Mouse (Mus musculus): Measurements from ENCODE around the gene Fanca. TPM values are rescaled to one million over a fixed set of nuclear protein-coding genes. Genes with fewer than 3 reads are reported as not detected.
"Not testable (repeated sequence)": the region's sequence is repeated elsewhere in the genome, so short reads cannot be mapped to it uniquely, and the experiment has no call there.

Gene Fanca
- polyA plus RNA-seq, 1 experiment from 2014 or later: 46.8 TPM

- WGBS: 82% methylated on average over 4 of the region's 4 CpGs
- ATAC-seq (replicated peaks; ENCODE audit: low FRiP score): no peak
- Histone ChIP-seq H3K27ac (ENCODE audit: low read depth, low read length) (no peak overlapping the region), H3K4me2 (no peak overlapping the region), H3K36me3 (ENCODE audit: control insufficient read depth, insufficient read depth, low read length) (peaks cover 31% of the 10 kb centered on the region), H3K4me1 (replicated peaks; ENCODE audit: control insufficient read depth, insufficient read depth, low read length) (no peaks in the 10 kb centered on the region), H3K27me3 (replicated peaks; ENCODE audit: control insufficient read depth, insufficient read depth, low read length) (no peaks in the 10 kb centered on the region), H3K9me3 (ENCODE audit: control insufficient read depth, low read length) (no peaks in the 10 kb centered on the region), H3K9ac (ENCODE audit: low read depth, low read length) (no peak overlapping the region), H3K4me3 (ENCODE audit: low read depth, low read length) (no peak overlapping the region)
- DNase-seq (ENCODE audit: low spot score): no peak
These were observed 28.2 kb downstream of the Fanca start for GRCm38 (mm10) chr8:123290166-123290565.

- Histone ChIP-seq H3K27ac (ENCODE audit: low read depth, low read length) (no peak overlapping the region), H3K4me3 (ENCODE audit: low read depth, low read length) (no peak overlapping the region), H3K4me2 (no peak overlapping the region), H3K27me3 (replicated peaks; ENCODE audit: control insufficient read depth, insufficient read depth, low read length) (no peaks in the 10 kb centered on the region), H3K9me3 (ENCODE audit: control insufficient read depth, low read length) (no peaks in the 10 kb centered on the region), H3K9ac (ENCODE audit: low read depth, low read length) (no peak overlapping the region), H3K4me1 (replicated peaks; ENCODE audit: control insufficient read depth, insufficient read depth, low read length) (no peaks in the 10 kb centered on the region), H3K36me3 (ENCODE audit: control insufficient read depth, insufficient read depth, low read length) (peaks cover 20% of the 10 kb centered on the region; the same call in 1 of the 2 replicates)
- no peak for ATAC-seq (replicated peaks; ENCODE audit: low FRiP score)
- DNase-seq (ENCODE audit: low spot score): no peak
- WGBS: 94% methylated on average over 17 of the region's 17 CpGs
These were observed 31.0 kb downstream of the Fanca start for GRCm38 (mm10) chr8:123287362-123287761.

- Histone ChIP-seq H3K36me3 (ENCODE audit: control insufficient read depth, insufficient read depth, low read length) (peaks cover 26% of the 10 kb centered on the region; the same call in 1 of the 2 replicates), H3K4me3 (ENCODE audit: low read depth, low read length) (no peak overlapping the region), H3K27ac (ENCODE audit: low read depth, low read length) (no peak overlapping the region), H3K9me3 (ENCODE audit: control insufficient read depth, low read length) (no peaks in the 10 kb centered on the region), H3K4me1 (replicated peaks; ENCODE audit: control insufficient read depth, insufficient read depth, low read length) (no peaks in the 10 kb centered on the region), H3K4me2 (no peak overlapping the region), H3K9ac (ENCODE audit: low read depth, low read length) (no peak overlapping the region), H3K27me3 (replicated peaks; ENCODE audit: control insufficient read depth, insufficient read depth, low read length) (no peaks in the 10 kb centered on the region)
- ATAC-seq (replicated peaks; ENCODE audit: low FRiP score) (no peak), DNase-seq (ENCODE audit: low spot score) (no peak)
- 86% methylated on average over 5 of the region's 5 CpGs for WGBS
These were observed 33.9 kb downstream of the Fanca start for GRCm38 (mm10) chr8:123284493-123284892.

- Histone ChIP-seq H3K4me2 (no peak overlapping the region), H3K4me3 (ENCODE audit: low read depth, low read length) (no peak overlapping the region), H3K36me3 (ENCODE audit: control insufficient read depth, insufficient read depth, low read length) (peaks cover 26% of the 10 kb centered on the region; the same call in 1 of the 2 replicates), H3K27ac (ENCODE audit: low read depth, low read length) (no peak overlapping the region), H3K4me1 (replicated peaks; ENCODE audit: control insufficient read depth, insufficient read depth, low read length) (no peaks in the 10 kb centered on the region), H3K27me3 (replicated peaks; ENCODE audit: control insufficient read depth, insufficient read depth, low read length) (no peaks in the 10 kb centered on the region), H3K9me3 (ENCODE audit: control insufficient read depth, low read length) (no peaks in the 10 kb centered on the region), H3K9ac (ENCODE audit: low read depth, low read length) (no peak overlapping the region)
- ATAC-seq (replicated peaks; ENCODE audit: low FRiP score): no peak
- no peak for DNase-seq (ENCODE audit: low spot score)
- 88% methylated on average over 7 of the region's 7 CpGs for WGBS
These were observed 34.4 kb downstream of the Fanca start for GRCm38 (mm10) chr8:123283991-123284390.

GRCm38 (mm10) chr8:123282994-123283393 lies 35.4 kb downstream of the Fanca start:
- H3K27me3 ChIP-seq (replicated peaks; ENCODE audit: control insufficient read depth, insufficient read depth, low read length); H3K9me3 ChIP-seq (ENCODE audit: control insufficient read depth, low read length); ATAC-seq (replicated peaks; ENCODE audit: low FRiP score); H3K4me3 ChIP-seq (ENCODE audit: low read depth, low read length); H3K4me1 ChIP-seq (replicated peaks; ENCODE audit: control insufficient read depth, insufficient read depth, low read length); H3K27ac ChIP-seq (ENCODE audit: low read depth, low read length); DNase-seq (ENCODE audit: low spot score); H3K4me2 ChIP-seq; H3K9ac ChIP-seq (ENCODE audit: low read depth, low read length): not testable (repeated sequence)
- peaks cover 16% of the 10 kb centered on the region; the same call in 1 of the 2 replicates for H3K36me3 ChIP-seq (ENCODE audit: control insufficient read depth, insufficient read depth, low read length)
- 80% methylated on average over 4 of the region's 6 CpGs for whole genome bisulfite sequencing

GRCm38 (mm10) chr8:123280302-123281094 lies 37.9 kb downstream of the Fanca start:
- no peak for ATAC-seq (replicated peaks; ENCODE audit: low FRiP score)
- no peaks in the 10 kb centered on the region for H3K27me3 ChIP-seq (replicated peaks; ENCODE audit: control insufficient read depth, insufficient read depth, low read length)
- H3K9me3 ChIP-seq (ENCODE audit: control insufficient read depth, low read length): no peaks in the 10 kb centered on the region
- no peak overlapping the region for H3K27ac ChIP-seq (ENCODE audit: low read depth, low read length)
- WGBS: 88% methylated on average over 13 of the region's 13 CpGs
- no peak overlapping the region for H3K9ac ChIP-seq (ENCODE audit: low read depth, low read length)
- DNase-seq (ENCODE audit: low spot score): no peak
- no peak overlapping the region for H3K4me3 ChIP-seq (ENCODE audit: low read depth, low read length)
- no peak overlapping the region for H3K4me2 ChIP-seq
- H3K4me1 ChIP-seq (replicated peaks; ENCODE audit: control insufficient read depth, insufficient read depth, low read length): no peaks in the 10 kb centered on the region
- H3K36me3 ChIP-seq (ENCODE audit: control insufficient read depth, insufficient read depth, low read length): peaks cover 16% of the 10 kb centered on the region; the same call in 1 of the 2 replicates

- WGBS: 84% methylated on average over 4 of the region's 4 CpGs
- no peak for DNase-seq (ENCODE audit: low spot score)
- ATAC-seq (replicated peaks; ENCODE audit: low FRiP score): no peak
- H3K27ac ChIP-seq (ENCODE audit: low read depth, low read length): no peak overlapping the region
- H3K4me1 ChIP-seq (replicated peaks; ENCODE audit: control insufficient read depth, insufficient read depth, low read length): no peaks in the 10 kb centered on the region
- no peaks in the 10 kb centered on the region for H3K9me3 ChIP-seq (ENCODE audit: control insufficient read depth, low read length)
- no peak overlapping the region for H3K9ac ChIP-seq (ENCODE audit: low read depth, low read length)
- no peak overlapping the region for H3K4me3 ChIP-seq (ENCODE audit: low read depth, low read length)
- H3K27me3 ChIP-seq (replicated peaks; ENCODE audit: control insufficient read depth, insufficient read depth, low read length): no peaks in the 10 kb centered on the region
- peaks cover 16% of the 10 kb centered on the region; the same call in 1 of the 2 replicates for H3K36me3 ChIP-seq (ENCODE audit: control insufficient read depth, insufficient read depth, low read length)
- H3K4me2 ChIP-seq: no peak overlapping the region
These were observed 38.5 kb downstream of the Fanca start for GRCm38 (mm10) chr8:123279828-123280227.

GRCm38 (mm10) chr8:123278445-123278844 lies 39.9 kb downstream of the Fanca start:
- Histone ChIP-seq H3K4me1 (replicated peaks; ENCODE audit: control insufficient read depth, insufficient read depth, low read length) (no peaks in the 10 kb centered on the region), H3K9me3 (ENCODE audit: control insufficient read depth, low read length) (no peaks in the 10 kb centered on the region), H3K4me3 (ENCODE audit: low read depth, low read length) (no peak overlapping the region), H3K9ac (ENCODE audit: low read depth, low read length) (no peak overlapping the region), H3K27ac (ENCODE audit: low read depth, low read length) (no peak overlapping the region), H3K36me3 (ENCODE audit: control insufficient read depth, insufficient read depth, low read length) (peaks cover 15% of the 10 kb centered on the region; the same call in 1 of the 2 replicates), H3K27me3 (replicated peaks; ENCODE audit: control insufficient read depth, insufficient read depth, low read length) (no peaks in the 10 kb centered on the region), H3K4me2 (no peak overlapping the region)
- 78% methylated on average over 7 of the region's 7 CpGs for WGBS
- no peak for DNase-seq (ENCODE audit: low spot score)
- ATAC-seq (replicated peaks; ENCODE audit: low FRiP score): no peak

GRCm38 (mm10) chr8:123275096-123275495 lies 43.3 kb downstream of the Fanca start:
- Histone ChIP-seq H3K27ac (ENCODE audit: low read depth, low read length) (no peak overlapping the region), H3K36me3 (ENCODE audit: control insufficient read depth, insufficient read depth, low read length) (peaks cover 9% of the 10 kb centered on the region; the same call in 1 of the 2 replicates), H3K9ac (ENCODE audit: low read depth, low read length) (no peak overlapping the region), H3K9me3 (ENCODE audit: control insufficient read depth, low read length) (no peaks in the 10 kb centered on the region), H3K4me3 (ENCODE audit: low read depth, low read length) (no peak overlapping the region), H3K4me2 (no peak overlapping the region), H3K4me1 (replicated peaks; ENCODE audit: control insufficient read depth, insufficient read depth, low read length) (no peaks in the 10 kb centered on the region), H3K27me3 (replicated peaks; ENCODE audit: control insufficient read depth, insufficient read depth, low read length) (no peaks in the 10 kb centered on the region)
- WGBS: 95% methylated on average over 12 of the region's 12 CpGs
- ATAC-seq (replicated peaks; ENCODE audit: low FRiP score): no peak
- DNase-seq (ENCODE audit: low spot score): no peak
